In genomic region chr3:35242871-35243529, GRCm38 (mm10) we compare ENCODE assay signal across 18 mouse cellular contexts.
A peak's percentile ranks its signal among the peaks of the same experiment; 100 is the strongest.
DNase-seq lines count a peak whose midpoint lies in the region; ATAC-seq lines count a peak whose summit lies in the region.
"Had no signal": no experiment of that assay in that cellular context is flagged by ENCODE, and none has a peak within 500 bp of the region (broad histone marks: within the 10 kb centered on the region; RNA-seq: fewer than 3 reads in every experiment).

No protein-coding gene starts in this region.

- H3K27ac ChIP-seq in hindbrain, embryonic 10.5 days, result peak overlapping the region; percentile 80
- no peak overlapping the region for H3K27ac ChIP-seq in hindbrain, embryonic 16.5 days (ENCODE audit: low read depth, low read length)
- no peak overlapping the region for H3K27ac ChIP-seq in neural tube, embryonic 12.5 days
- no peak overlapping the region for H3K27ac ChIP-seq in neural tube, embryonic 15.5 days (replicated peaks)
- H3K27ac ChIP-seq in forebrain, embryonic 15.5 days (replicated peaks), result no peak overlapping the region
- H3K27ac ChIP-seq: embryonic facial prominence, embryonic 12.5 days; stomach, embryonic 15.5 days had no signal

- no peak for ATAC-seq in hindbrain, embryonic 16.5 days
- peak; percentile 25 for ATAC-seq in neural tube, embryonic 12.5 days (ENCODE audit: low FRiP score, low read depth)
- ATAC-seq in neural tube, embryonic 15.5 days (ENCODE audit: low FRiP score), result no peak
- ATAC-seq in forebrain, embryonic 15.5 days (replicated peaks), result peak; percentile 47
- ATAC-seq: inflammation-experienced regulatory T-cells, adult 6 months had no signal

- no peak overlapping the region for H3K9ac ChIP-seq in hindbrain, embryonic 16.5 days (ENCODE audit: low read depth, low read length)
- no peak overlapping the region for H3K9ac ChIP-seq in neural tube, embryonic 12.5 days
- no peak overlapping the region for H3K9ac ChIP-seq in neural tube, embryonic 15.5 days (replicated peaks)
- H3K9ac ChIP-seq in forebrain, embryonic 15.5 days (replicated peaks), result no peak overlapping the region
- H3K9ac ChIP-seq: embryonic facial prominence, embryonic 12.5 days; stomach, embryonic 15.5 days had no signal

- no peaks in the 10 kb centered on the region for H3K9me3 ChIP-seq in hindbrain, embryonic 10.5 days
- H3K9me3 ChIP-seq in hindbrain, embryonic 16.5 days (ENCODE audit: control insufficient read depth, low read length), result no peaks in the 10 kb centered on the region
- H3K9me3 ChIP-seq in neural tube, embryonic 12.5 days, result no peaks in the 10 kb centered on the region
- H3K9me3 ChIP-seq in neural tube, embryonic 15.5 days (replicated peaks), result no peaks in the 10 kb centered on the region
- H3K9me3 ChIP-seq in forebrain, embryonic 15.5 days, result no peaks in the 10 kb centered on the region
- H3K9me3 ChIP-seq: embryonic facial prominence, embryonic 12.5 days; stomach, embryonic 15.5 days had no signal

- H3K4me1 ChIP-seq in hindbrain, embryonic 10.5 days (replicated peaks), result peaks cover 37% of the 10 kb centered on the region
- no peaks in the 10 kb centered on the region for H3K4me1 ChIP-seq in hindbrain, embryonic 16.5 days (ENCODE audit: control insufficient read depth, insufficient read depth, low read depth, low read length)
- H3K4me1 ChIP-seq in neural tube, embryonic 12.5 days, result peaks cover 33% of the 10 kb centered on the region
- H3K4me1 ChIP-seq in neural tube, embryonic 15.5 days, result peaks cover 12% of the 10 kb centered on the region; the same call in 1 of the 2 replicates
- peaks cover 18% of the 10 kb centered on the region for H3K4me1 ChIP-seq in forebrain, embryonic 15.5 days
- H3K4me1 ChIP-seq: embryonic facial prominence, embryonic 12.5 days had no signal

- no peak overlapping the region for H3K4me2 ChIP-seq in hindbrain, embryonic 16.5 days (ENCODE audit: low read length)
- no peak overlapping the region for H3K4me2 ChIP-seq in neural tube, embryonic 12.5 days (replicated peaks)
- no peak overlapping the region for H3K4me2 ChIP-seq in neural tube, embryonic 15.5 days
- H3K4me2 ChIP-seq in forebrain, embryonic 15.5 days (replicated peaks), result no peak overlapping the region
- H3K4me2 ChIP-seq: embryonic facial prominence, embryonic 12.5 days; liver, embryonic 11.5 days; stomach, embryonic 15.5 days had no signal

- no peaks in the 10 kb centered on the region for H3K36me3 ChIP-seq in hindbrain, embryonic 10.5 days
- H3K36me3 ChIP-seq in hindbrain, embryonic 16.5 days (ENCODE audit: control insufficient read depth, insufficient read depth, low read length), result no peaks in the 10 kb centered on the region
- H3K36me3 ChIP-seq in neural tube, embryonic 12.5 days, result no peaks in the 10 kb centered on the region
- no peaks in the 10 kb centered on the region for H3K36me3 ChIP-seq in neural tube, embryonic 15.5 days
- no peaks in the 10 kb centered on the region for H3K36me3 ChIP-seq in forebrain, embryonic 15.5 days
- H3K36me3 ChIP-seq: embryonic facial prominence, embryonic 12.5 days; G1E; stomach, embryonic 15.5 days had no signal

- no peaks in the 10 kb centered on the region for H3K27me3 ChIP-seq in hindbrain, embryonic 10.5 days (ENCODE audit: insufficient read depth, poor library complexity, severe bottlenecking)
- no peaks in the 10 kb centered on the region for H3K27me3 ChIP-seq in hindbrain, embryonic 16.5 days (replicated peaks; ENCODE audit: control insufficient read depth, insufficient read depth, low read length)
- H3K27me3 ChIP-seq in neural tube, embryonic 12.5 days (replicated peaks), result no peaks in the 10 kb centered on the region
- H3K27me3 ChIP-seq in neural tube, embryonic 15.5 days (replicated peaks), result no peaks in the 10 kb centered on the region
- no peaks in the 10 kb centered on the region for H3K27me3 ChIP-seq in forebrain, embryonic 15.5 days
- H3K27me3 ChIP-seq: embryonic facial prominence, embryonic 12.5 days; stomach, embryonic 15.5 days had no signal

- WGBS in hindbrain, embryonic 10.5 days, result 65% methylated on average over 10 of the region's 10 CpGs
- 50% methylated on average over 10 of the region's 10 CpGs for WGBS in hindbrain, embryonic 16.5 days
- WGBS in neural tube, embryonic 12.5 days, result 60% methylated on average over 10 of the region's 10 CpGs
- WGBS in neural tube, embryonic 15.5 days, result 51% methylated on average over 10 of the region's 10 CpGs
- 61% methylated on average over 10 of the region's 10 CpGs for WGBS in forebrain, embryonic 15.5 days

- DNase-seq in hindbrain, embryonic 10.5 days (ENCODE audit: low spot score), result peak; percentile 9
- DNase-seq in cerebellum, postnatal 10 days, result no peak
- no peak for DNase-seq in frontal cortex, adult 2 months (ENCODE audit: extremely low spot score in 1 of 2, low spot score in 1 of 2)
- DNase-seq in adrenal gland, postnatal 10 days, result no peak
- DNase-seq: adrenal gland, postnatal 25 days; cerebellum, postnatal 14 days; right cerebral cortex, postnatal 4 days; thymus, postnatal 4 days had no signal

- H3K4me3 ChIP-seq in hindbrain, embryonic 10.5 days, result no peak overlapping the region
- H3K4me3 ChIP-seq in hindbrain, embryonic 16.5 days (ENCODE audit: low read length), result no peak overlapping the region
- no peak overlapping the region for H3K4me3 ChIP-seq in neural tube, embryonic 12.5 days
- H3K4me3 ChIP-seq in neural tube, embryonic 15.5 days (replicated peaks), result no peak overlapping the region
- no peak overlapping the region for H3K4me3 ChIP-seq in forebrain, embryonic 15.5 days
- H3K4me3 ChIP-seq: embryonic facial prominence, embryonic 12.5 days; myocyte; stomach, embryonic 15.5 days had no signal

Comparison
In these comparisons a context has a peak if more than half of its experiments do, and no peak if none do; other contexts are left out.
1. ATAC-seq: peak in neural tube, embryonic 12.5 days (single experiment) and forebrain, embryonic 15.5 days (single experiment); none in hindbrain, embryonic 16.5 days (single experiment) and neural tube, embryonic 15.5 days (single experiment).